Mouse (Mus musculus) colon, adult 2 months (tissue): Measurements from ENCODE around the gene Inmt. TPM values are rescaled to one million over a fixed set of nuclear protein-coding genes. Genes with fewer than 3 reads are reported as not detected.

Experiments used
- polyA plus RNA-seq: library from polyadenylated mRNA; depleted of rRNA; stranded (reverse); fragments of >200 nt; gene quantifications from 2 replicates; pipeline ENCODE4 v1.2.3, GENCODE M21; 2012; rRNA removed

Gene Inmt
- polyA plus RNA-seq = 1.4 and 3.4 TPM in 2 replicates

GRCm38 (mm10) chr6:55174741-55175181 is at the start of gene Inmt:
Inmt (minus strand) TSS chr6:55175043.

GRCm38 (mm10) chr6:55202913-55203910 is 28.4 kb upstream of the Inmt start, which contains the start of gene Mindy4:
Mindy4 (plus strand) TSS chr6:55203383.

GRCm38 (mm10) chr6:55132794-55133193 is 42.0 kb downstream of the Inmt start, which contains the start of gene Crhr2:
Crhr2 (minus strand) TSS chr6:55133016.

Other genes starting within 250 kb of the Inmt start
- 26.6 and 29.8 TPM in 2 replicates for gene Nod1, start 202.4 kb downstream of the Inmt start, polyA plus RNA-seq
- 0.66 and 1.8 TPM in 2 replicates for gene Ggct, start 182.1 kb downstream of the Inmt start, polyA plus RNA-seq
- gene Gars, start 137.0 kb downstream of the Inmt start, polyA plus RNA-seq = 43.5 and 45.0 TPM in 2 replicates
- gene Crhr2, start 42.0 kb downstream of the Inmt start, polyA plus RNA-seq = 0.44 and 1.4 TPM in 2 replicates
- gene Mindy4, start 28.3 kb upstream of the Inmt start, polyA plus RNA-seq = 2.5 and 3.2 TPM in 2 replicates
- gene Aqp1, start 161.4 kb upstream of the Inmt start, polyA plus RNA-seq = 130 and 135 TPM in 2 replicates
- gene Ghrhr, start 201.3 kb upstream of the Inmt start, polyA plus RNA-seq = 0.31 and 0.32 TPM in 2 replicates